Mouse (Mus musculus) megakaryocyte, adult 5-6 weeks (primary cell): ENCODE measurements around the gene Wnt10b. TPM values are rescaled to one million over a fixed set of nuclear protein-coding genes. Genes with fewer than 3 reads are reported as not detected.

ENCODE experiments used
- ATAC-seq: 2 replicates; pipeline ENCODE4 v1.8.0; 2016; ENCODE audit warnings: mild to moderate bottlenecking, inconsistent platforms; ENCODE audit not compliant: poor library complexity, severe bottlenecking
- total RNA-seq, 2 experiments: library from RNA; stranded (forward) in 1 of 2; stranded (reverse) in 1 of 2; fragments of 153-499, 151-499 nt in 1 of 2; fragments of 221-1000, 200-1000 nt in 1 of 2; gene quantifications; 2 replicates each; pipeline versions ENCODE4 v1.2.3 to v1.2.4; 2015 to 2017

The Wnt10b gene
- total RNA-seq, 2 experiments from 2014 or later: 0.04 TPM; not detected in 1

GRCm38 (mm10) chr15:98797835-98798492 lies 20.0 kb upstream of the Wnt10b start:
- no peak for ATAC-seq

- ATAC-seq: no peak
Observed at GRCm38 (mm10) chr15:98796803-98797595, 19.0 kb upstream of the Wnt10b start.

- no peak for ATAC-seq
Observed at GRCm38 (mm10) chr15:98793141-98793698, 15.3 kb upstream of the Wnt10b start.

- ATAC-seq: no peak
Observed at GRCm38 (mm10) chr15:98792233-98793020, 14.5 kb upstream of the Wnt10b start.

GRCm38 (mm10) chr15:98791771-98792170 lies 13.8 kb upstream of the Wnt10b start:
- ATAC-seq: no peak

GRCm38 (mm10) chr15:98791221-98791620 lies 13.3 kb upstream of the Wnt10b start:
- ATAC-seq: no peak

DNA sequence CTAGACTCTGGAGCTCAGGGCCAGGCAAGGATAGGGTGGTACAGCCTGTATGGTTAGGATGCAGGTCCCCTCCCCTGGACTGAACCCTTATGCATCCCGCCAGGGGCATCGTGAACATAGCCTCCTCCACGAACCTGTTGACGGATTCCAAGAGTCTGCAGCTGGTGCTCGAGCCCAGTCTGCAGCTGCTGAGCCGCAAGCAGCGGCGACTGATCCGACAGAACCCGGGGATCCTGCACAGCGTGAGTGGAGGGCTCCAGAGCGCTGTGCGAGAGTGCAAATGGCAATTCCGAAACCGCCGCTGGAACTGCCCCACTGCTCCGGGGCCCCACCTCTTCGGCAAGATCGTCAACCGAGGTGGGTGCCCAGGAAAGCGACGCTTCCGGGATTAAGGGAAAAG lies 12.8 kb upstream of the Wnt10b start:
- ATAC-seq: no peak

DNA sequence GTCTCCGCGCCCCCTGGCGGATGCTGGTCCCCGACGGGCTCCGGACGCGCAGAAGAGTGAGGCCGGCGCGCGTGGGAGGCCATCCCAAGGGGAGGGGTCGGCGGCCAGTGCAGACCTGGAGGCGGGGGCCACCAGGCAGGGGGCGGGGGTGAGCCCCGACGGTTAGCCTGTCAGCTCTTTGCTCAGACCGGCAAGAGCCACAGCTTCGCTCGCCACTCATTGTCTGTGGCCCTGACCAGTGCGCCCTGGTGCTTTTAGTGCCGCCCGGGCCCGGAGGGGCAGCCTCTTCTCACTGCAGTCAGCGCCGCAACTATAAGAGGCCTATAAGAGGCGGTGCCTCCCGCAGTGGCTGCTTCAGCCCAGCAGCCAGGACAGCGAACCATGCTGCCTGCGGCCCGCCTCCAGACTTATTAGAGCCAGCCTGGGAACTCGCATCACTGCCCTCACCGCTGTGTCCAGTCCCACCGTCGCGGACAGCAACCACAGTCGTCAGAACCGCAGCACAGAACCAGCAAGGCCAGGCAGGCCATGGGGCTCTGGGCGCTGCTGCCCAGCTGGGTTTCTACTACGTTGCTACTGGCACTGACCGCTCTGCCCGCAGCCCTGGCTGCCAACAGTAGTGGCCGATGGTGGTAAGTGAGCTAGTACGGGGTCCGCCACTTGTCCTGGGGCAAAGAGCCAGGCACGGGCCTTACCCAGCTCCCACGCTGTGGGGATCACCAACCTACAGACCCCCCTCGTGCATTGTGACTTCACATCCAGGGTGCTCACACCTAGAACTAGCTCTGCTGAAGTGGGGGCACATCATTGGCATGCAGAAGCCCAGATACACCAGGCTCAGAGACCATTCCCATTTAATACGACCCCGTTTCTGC lies 11.9 kb upstream of the Wnt10b start, which contains the start of gene Wnt1:
Gene Wnt1 (plus strand): TSS at position 197 of the 875 bp plus-strand sequence.
- peak; percentile 55 for ATAC-seq

DNA sequence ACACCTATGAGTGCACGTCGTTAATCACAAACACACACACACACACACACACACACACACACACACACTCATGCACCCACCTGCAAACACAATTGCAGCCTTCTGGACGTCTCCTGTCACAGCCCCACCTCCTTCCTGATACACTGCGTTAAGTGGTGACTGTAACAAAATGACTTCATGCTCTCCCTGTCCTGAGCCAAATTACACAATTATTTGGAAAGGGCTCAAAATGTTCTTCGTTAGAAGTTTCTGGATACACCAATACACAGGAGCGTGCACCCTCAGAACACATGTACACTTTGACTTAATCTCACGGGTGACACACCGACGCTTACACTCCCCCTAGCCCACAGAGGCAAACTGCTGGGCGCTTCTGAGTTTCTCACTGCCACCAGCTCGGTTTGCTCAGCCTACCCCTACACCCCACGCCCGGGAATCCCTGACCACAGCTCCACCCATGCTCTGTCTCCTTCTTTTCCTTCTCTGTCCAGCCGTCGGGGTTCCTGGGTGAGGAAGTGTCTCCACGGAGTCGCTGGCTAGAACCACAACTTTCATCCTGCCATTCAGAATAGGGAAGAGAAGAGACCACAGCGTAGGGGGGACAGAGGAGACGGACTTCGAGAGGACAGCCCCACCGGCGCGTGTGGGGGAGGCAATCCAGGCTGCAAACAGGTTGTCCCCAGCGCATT lies 11.2 kb upstream of the Wnt10b start:
- ATAC-seq: peak; percentile 30

DNA sequence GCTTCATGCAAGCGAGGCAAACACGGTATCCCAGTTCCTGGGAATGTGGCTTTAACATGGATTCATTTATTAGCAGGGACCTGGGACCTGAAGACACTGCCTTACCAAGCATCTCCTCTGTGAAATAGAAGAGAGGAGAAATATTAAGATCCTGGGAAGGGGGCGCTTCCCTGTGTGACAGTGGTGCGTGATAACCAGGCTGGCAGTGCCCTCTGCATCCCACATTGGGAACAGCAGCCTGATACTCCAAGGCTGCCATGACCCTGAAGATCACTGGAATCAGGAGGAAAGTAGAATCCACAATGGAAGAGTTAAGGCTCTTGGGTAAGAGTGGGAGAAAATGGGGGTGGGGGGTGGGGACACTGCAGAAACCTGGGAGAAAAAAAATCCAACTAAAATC lies 10.0 kb upstream of the Wnt10b start:
- no peak for ATAC-seq

DNA sequence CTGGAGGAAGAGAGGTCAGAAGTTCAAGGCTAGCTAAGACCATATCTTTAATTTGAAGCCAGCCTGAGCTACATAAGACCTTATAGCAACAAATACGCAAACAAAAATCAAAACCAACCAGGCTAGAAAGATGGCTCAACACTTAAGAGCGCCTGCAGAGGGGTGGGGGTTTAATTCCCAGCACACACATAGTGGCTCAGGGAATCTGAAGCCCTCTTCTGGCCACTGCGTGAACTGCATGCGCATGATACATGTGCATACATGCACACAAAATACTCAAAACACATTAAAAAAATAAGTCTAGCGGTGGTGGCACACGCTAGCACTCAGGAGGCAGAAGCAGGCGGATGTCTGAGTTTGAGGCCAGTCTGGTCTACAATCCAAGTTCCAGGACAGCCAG lies 7.8 kb upstream of the Wnt10b start:
- no peak for ATAC-seq

DNA sequence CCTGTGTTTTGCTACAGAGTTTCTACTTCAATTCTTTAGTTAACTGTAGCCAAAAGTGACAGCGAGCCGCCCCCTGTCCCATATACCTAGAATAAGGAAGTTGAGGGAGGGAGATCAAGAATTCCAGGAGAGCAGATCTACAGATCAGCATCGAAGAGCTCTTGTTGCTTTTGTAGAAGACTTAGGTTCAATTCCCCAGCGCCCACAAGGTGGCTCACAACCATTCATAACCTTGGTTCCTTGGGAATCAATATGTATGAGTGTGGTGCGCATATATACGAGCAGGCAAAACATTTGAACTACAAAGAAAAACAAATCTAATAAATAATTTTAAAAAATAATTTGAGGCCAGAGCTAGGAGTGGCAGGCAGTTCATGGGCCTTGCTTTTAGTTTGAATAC lies 3.2 kb upstream of the Wnt10b start:
- ATAC-seq: no peak

DNA sequence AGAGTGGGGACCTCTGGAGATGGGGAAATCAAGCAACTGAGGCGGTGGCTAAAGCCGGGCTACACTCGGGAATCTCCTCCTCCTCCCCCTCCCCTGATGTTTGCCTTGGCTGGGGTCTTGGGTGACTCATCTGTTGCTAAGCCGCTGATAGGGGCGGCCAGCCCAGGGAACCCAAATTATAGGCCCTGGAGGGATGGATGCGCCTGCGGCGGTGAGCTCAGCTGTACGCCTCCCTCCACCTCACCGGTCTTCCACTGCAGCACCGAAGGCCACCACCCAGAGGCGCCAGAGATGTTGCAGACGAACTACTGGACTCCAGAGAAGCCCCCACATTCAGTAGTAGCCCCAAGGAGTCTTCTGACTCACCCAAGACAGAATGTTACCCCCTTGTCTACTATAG lies 2.6 kb upstream of the Wnt10b start:
- ATAC-seq: no peak

GRCm38 (mm10) chr15:98780075-98780474 lies 2.1 kb upstream of the Wnt10b start:
- no peak for ATAC-seq

- no peak for ATAC-seq
Observed at GRCm38 (mm10) chr15:98778806-98779205, 856 bp upstream of the Wnt10b start.

DNA sequence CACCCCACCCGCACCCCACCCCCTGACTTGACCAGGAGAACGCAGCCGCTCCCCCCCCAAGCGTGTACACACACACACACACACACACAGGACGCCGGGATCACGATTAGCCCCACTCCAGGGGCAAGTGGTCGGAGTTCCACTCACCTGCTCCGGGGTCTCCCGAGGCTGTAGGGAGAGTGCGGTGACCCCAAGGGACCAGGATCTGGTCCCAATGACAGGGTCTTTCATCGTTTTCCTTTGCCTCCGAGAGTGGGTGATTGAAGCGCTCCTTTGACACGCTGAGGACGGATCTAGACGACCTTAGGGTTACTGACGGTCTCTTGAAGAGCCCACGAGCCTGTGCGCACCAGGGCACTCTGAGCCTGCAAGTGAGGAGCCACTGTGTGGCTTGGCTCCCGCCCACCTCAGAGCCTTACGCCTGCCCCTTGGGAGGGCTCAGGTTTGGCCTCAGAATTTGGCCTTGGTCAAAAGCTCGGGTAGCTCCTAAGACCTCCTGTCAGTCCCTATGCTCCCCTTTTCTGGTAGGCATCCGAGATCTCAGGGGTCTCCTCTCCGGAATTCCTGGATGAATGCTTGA lies 331 bp upstream of the Wnt10b start:
- no peak for ATAC-seq

DNA sequence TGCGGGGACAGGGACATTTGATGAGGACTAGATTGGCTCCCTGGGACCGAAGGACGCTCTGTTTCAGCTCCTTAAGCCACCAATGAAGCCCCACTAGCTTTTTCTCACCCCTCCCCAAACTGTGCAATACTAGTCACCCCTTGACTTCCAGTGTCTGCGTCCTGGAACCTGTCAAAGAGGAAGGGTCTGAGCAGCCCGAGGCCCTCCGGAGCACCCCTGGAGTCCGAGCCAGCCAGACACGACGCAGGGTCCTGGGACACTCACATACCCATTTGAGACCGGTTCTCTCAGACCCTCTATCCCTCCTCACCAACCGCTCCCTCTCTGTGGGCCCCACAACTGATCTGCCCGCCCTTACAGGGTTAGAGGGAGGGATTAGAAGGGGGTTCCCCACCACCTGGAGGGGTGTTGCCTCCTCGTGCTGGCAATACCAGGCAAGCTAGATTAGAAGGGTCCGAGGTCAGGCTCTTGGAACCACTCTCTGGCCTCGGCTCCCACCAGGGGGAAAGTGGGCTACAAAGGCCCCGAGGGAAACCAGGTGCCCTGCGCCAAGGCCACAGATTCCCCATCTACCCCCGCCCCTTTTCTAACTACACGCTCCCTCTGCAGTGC lies 839 bp downstream of the Wnt10b start:
- no peak for ATAC-seq

GRCm38 (mm10) chr15:98776280-98777004 lies 1.5 kb downstream of the Wnt10b start:
- ATAC-seq: no peak
